Mouse (Mus musculus): ENCODE results near the gene Ppp1r12b. TPM values are rescaled to one million over a fixed set of nuclear protein-coding genes. Genes with fewer than 3 reads are reported as not detected.

The Ppp1r12b gene
- polyA plus RNA-seq, 1 experiment from 2014 or later, result 7.6 TPM

DNA sequence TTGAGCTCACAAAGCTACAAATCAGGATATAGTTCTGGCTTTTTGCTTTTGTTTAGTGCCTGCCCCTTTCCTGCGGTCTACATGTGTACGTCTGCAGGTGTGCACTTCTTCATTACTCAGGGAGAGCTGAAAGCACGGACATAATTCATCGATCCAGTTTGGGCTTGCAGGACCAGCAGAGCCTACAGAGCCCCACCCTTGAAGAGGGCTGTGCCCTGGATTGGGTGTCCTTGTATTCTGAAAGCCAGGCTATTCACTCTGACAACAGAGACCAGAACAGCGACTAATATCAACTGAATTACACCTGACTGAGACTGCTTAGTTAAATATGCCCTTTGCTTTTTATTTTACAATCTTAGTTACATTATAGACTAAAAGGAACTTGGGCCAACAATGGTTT is 222.1 kb downstream of the Ppp1r12b start:
- WGBS, result 87% methylated on average over 5 of the region's 5 CpGs
- Histone ChIP-seq H3K27me3 (ENCODE audit: control insufficient read depth, insufficient read depth, low read length) (no peaks in the 10 kb centered on the region), H3K4me1 (ENCODE audit: control insufficient read depth, insufficient read depth, low read length) (peaks cover 7% of the 10 kb centered on the region; the same call in 1 of the 2 replicates), H3K36me3 (ENCODE audit: control insufficient read depth, insufficient read depth, low read length) (no peaks in the 10 kb centered on the region), H3K9ac (ENCODE audit: low read depth, low read length) (no peak overlapping the region), H3K4me3 (ENCODE audit: low read length) (no peak overlapping the region), H3K27ac (ENCODE audit: low read depth, low read length) (no peak overlapping the region), H3K4me2 (replicated peaks; ENCODE audit: low read depth, low read length) (no peak overlapping the region), H3K9me3 (ENCODE audit: control insufficient read depth, low read length) (no peaks in the 10 kb centered on the region)
- no peak for ATAC-seq (ENCODE audit: low FRiP score, low TSS enrichment)

GRCm38 (mm10) chr1:134727256-134727655 is 228.5 kb downstream of the Ppp1r12b start:
- whole genome bisulfite sequencing, result 52% methylated on average over 8 of the region's 8 CpGs

DNA sequence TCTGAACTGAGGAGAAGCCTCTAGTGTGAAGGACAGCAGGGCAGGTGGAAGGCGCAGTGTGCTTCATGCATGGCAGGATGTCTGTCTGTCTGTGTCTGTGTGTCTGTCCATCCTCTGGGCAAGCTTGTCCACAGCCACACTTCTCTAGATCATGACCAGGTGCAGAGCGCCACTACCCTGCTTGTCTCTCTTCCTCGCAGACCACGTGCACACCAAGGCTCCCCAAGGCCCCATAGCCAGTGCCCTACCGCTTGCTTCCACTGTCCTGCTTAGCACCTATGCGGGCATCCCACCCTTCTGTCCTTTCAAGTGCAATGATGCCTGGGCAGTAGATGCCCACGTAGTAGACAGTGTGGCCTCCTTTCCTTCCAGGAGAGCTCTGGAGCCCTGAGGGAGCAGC is 229.3 kb downstream of the Ppp1r12b start:
- H3K9me3 ChIP-seq (ENCODE audit: control insufficient read depth, low read length), result no peaks in the 10 kb centered on the region
- H3K4me3 ChIP-seq (ENCODE audit: low read length), result no peak overlapping the region
- no peak overlapping the region for H3K9ac ChIP-seq (ENCODE audit: low read depth, low read length)
- H3K36me3 ChIP-seq (ENCODE audit: control insufficient read depth, insufficient read depth, low read length), result no peaks in the 10 kb centered on the region
- H3K27me3 ChIP-seq (ENCODE audit: control insufficient read depth, insufficient read depth, low read length), result no peaks in the 10 kb centered on the region
- H3K27ac ChIP-seq (ENCODE audit: low read depth, low read length), result no peak overlapping the region
- ATAC-seq (ENCODE audit: low FRiP score, low TSS enrichment), result no peak
- WGBS, result 90% methylated on average over 7 of the region's 7 CpGs
- peaks cover 12% of the 10 kb centered on the region for H3K4me1 ChIP-seq (ENCODE audit: control insufficient read depth, insufficient read depth, low read length)
- no peak overlapping the region for H3K4me2 ChIP-seq (replicated peaks; ENCODE audit: low read depth, low read length)

More at GRCm38 (mm10) chr1:134727256-134727655, 228.5 kb downstream of the Ppp1r12b start:
- peak; percentile 19; the same call in 1 of the 2 replicates for ATAC-seq (ENCODE audit: low FRiP score, low TSS enrichment)
- H3K4me2 ChIP-seq (replicated peaks; ENCODE audit: low read depth, low read length), result no peak overlapping the region
- no peaks in the 10 kb centered on the region for H3K27me3 ChIP-seq (ENCODE audit: control insufficient read depth, insufficient read depth, low read length)
- no peaks in the 10 kb centered on the region for H3K36me3 ChIP-seq (ENCODE audit: control insufficient read depth, insufficient read depth, low read length)
- H3K4me1 ChIP-seq (ENCODE audit: control insufficient read depth, insufficient read depth, low read length), result peaks cover 12% of the 10 kb centered on the region
- no peak overlapping the region for H3K27ac ChIP-seq (ENCODE audit: low read depth, low read length)
- no peak overlapping the region for H3K4me3 ChIP-seq (ENCODE audit: low read length)
- no peaks in the 10 kb centered on the region for H3K9me3 ChIP-seq (ENCODE audit: control insufficient read depth, low read length)
- H3K9ac ChIP-seq (ENCODE audit: low read depth, low read length), result no peak overlapping the region

GRCm38 (mm10) chr1:134725276-134725675 is 230.5 kb downstream of the Ppp1r12b start:
- ATAC-seq (ENCODE audit: low FRiP score, low TSS enrichment), result no peak
- H3K27ac ChIP-seq (ENCODE audit: low read depth, low read length), result no peak overlapping the region
- H3K9ac ChIP-seq (ENCODE audit: low read depth, low read length), result no peak overlapping the region
- H3K4me2 ChIP-seq (replicated peaks; ENCODE audit: low read depth, low read length), result no peak overlapping the region
- H3K4me1 ChIP-seq (ENCODE audit: control insufficient read depth, insufficient read depth, low read length), result peaks cover 12% of the 10 kb centered on the region
- no peaks in the 10 kb centered on the region for H3K36me3 ChIP-seq (ENCODE audit: control insufficient read depth, insufficient read depth, low read length)
- no peak overlapping the region for H3K4me3 ChIP-seq (ENCODE audit: low read length)
- H3K9me3 ChIP-seq (ENCODE audit: control insufficient read depth, low read length), result no peaks in the 10 kb centered on the region
- no peaks in the 10 kb centered on the region for H3K27me3 ChIP-seq (ENCODE audit: control insufficient read depth, insufficient read depth, low read length)
- 56% methylated on average over 5 of the region's 5 CpGs for WGBS

DNA sequence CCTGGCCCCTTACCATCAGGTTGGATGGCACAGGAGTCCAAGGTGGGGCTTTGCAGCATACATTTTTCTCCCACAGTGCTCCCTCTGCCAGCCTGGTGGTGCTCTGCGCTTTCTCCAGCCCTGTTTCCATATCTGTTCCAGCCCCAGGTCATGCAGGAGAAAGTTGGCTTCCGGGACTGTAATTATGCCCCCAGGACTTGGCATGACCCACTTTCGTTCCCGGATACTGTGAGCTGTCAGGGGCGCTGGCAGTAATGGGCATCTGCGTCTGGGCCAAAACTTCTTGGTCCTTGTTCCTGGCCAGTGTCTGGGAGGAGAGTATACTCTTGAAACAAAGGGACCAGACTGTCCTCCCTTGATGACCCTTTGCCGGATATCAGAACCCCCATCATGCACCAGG is 232.9 kb downstream of the Ppp1r12b start:
- Histone ChIP-seq H3K27me3 (ENCODE audit: control insufficient read depth, insufficient read depth, low read length) (no peaks in the 10 kb centered on the region), H3K36me3 (ENCODE audit: control insufficient read depth, insufficient read depth, low read length) (no peaks in the 10 kb centered on the region), H3K4me2 (replicated peaks; ENCODE audit: low read depth, low read length) (no peak overlapping the region), H3K9ac (ENCODE audit: low read depth, low read length) (no peak overlapping the region), H3K27ac (ENCODE audit: low read depth, low read length) (no peak overlapping the region), H3K4me1 (ENCODE audit: control insufficient read depth, insufficient read depth, low read length) (no peaks in the 10 kb centered on the region; the same call in 1 of the 2 replicates), H3K4me3 (ENCODE audit: low read length) (no peak overlapping the region), H3K9me3 (ENCODE audit: control insufficient read depth, low read length) (no peaks in the 10 kb centered on the region)
- no peak for ATAC-seq (ENCODE audit: low FRiP score, low TSS enrichment)
- 89% methylated on average over 7 of the region's 7 CpGs for WGBS

GRCm38 (mm10) chr1:134721486-134721885 is 234.3 kb downstream of the Ppp1r12b start:
- Histone ChIP-seq H3K4me2 (replicated peaks; ENCODE audit: low read depth, low read length) (no peak overlapping the region), H3K27me3 (ENCODE audit: control insufficient read depth, insufficient read depth, low read length) (no peaks in the 10 kb centered on the region), H3K36me3 (ENCODE audit: control insufficient read depth, insufficient read depth, low read length) (no peaks in the 10 kb centered on the region), H3K9ac (ENCODE audit: low read depth, low read length) (no peak overlapping the region), H3K27ac (ENCODE audit: low read depth, low read length) (no peak overlapping the region), H3K4me3 (ENCODE audit: low read length) (no peak overlapping the region), H3K9me3 (ENCODE audit: control insufficient read depth, low read length) (no peaks in the 10 kb centered on the region), H3K4me1 (ENCODE audit: control insufficient read depth, insufficient read depth, low read length) (no peaks in the 10 kb centered on the region)
- 82% methylated on average over 5 of the region's 5 CpGs for WGBS
- no peak for ATAC-seq (ENCODE audit: low FRiP score, low TSS enrichment)

GRCm38 (mm10) chr1:134719718-134720304 is 235.9 kb downstream of the Ppp1r12b start:
- Histone ChIP-seq H3K9me3 (ENCODE audit: control insufficient read depth, low read length) (no peaks in the 10 kb centered on the region), H3K27me3 (ENCODE audit: control insufficient read depth, insufficient read depth, low read length) (no peaks in the 10 kb centered on the region), H3K9ac (ENCODE audit: low read depth, low read length) (no peak overlapping the region), H3K4me2 (replicated peaks; ENCODE audit: low read depth, low read length) (no peak overlapping the region), H3K4me1 (ENCODE audit: control insufficient read depth, insufficient read depth, low read length) (no peaks in the 10 kb centered on the region; the same call in 1 of the 2 replicates), H3K36me3 (ENCODE audit: control insufficient read depth, insufficient read depth, low read length) (no peaks in the 10 kb centered on the region), H3K27ac (ENCODE audit: low read depth, low read length) (no peak overlapping the region), H3K4me3 (ENCODE audit: low read length) (no peak overlapping the region)
- peak; percentile 33; the same call in 1 of the 2 replicates for ATAC-seq (ENCODE audit: low FRiP score, low TSS enrichment)
- 46% methylated on average over 12 of the region's 12 CpGs for WGBS

- Histone ChIP-seq H3K4me3 (ENCODE audit: low read length) (no peak overlapping the region), H3K36me3 (ENCODE audit: control insufficient read depth, insufficient read depth, low read length) (no peaks in the 10 kb centered on the region), H3K4me2 (replicated peaks; ENCODE audit: low read depth, low read length) (no peak overlapping the region), H3K9ac (ENCODE audit: low read depth, low read length) (no peak overlapping the region), H3K4me1 (ENCODE audit: control insufficient read depth, insufficient read depth, low read length) (peaks cover 7% of the 10 kb centered on the region; the same call in 1 of the 2 replicates), H3K27me3 (ENCODE audit: control insufficient read depth, insufficient read depth, low read length) (no peaks in the 10 kb centered on the region), H3K27ac (ENCODE audit: low read depth, low read length) (no peak overlapping the region), H3K9me3 (ENCODE audit: control insufficient read depth, low read length) (no peaks in the 10 kb centered on the region)
- ATAC-seq (ENCODE audit: low FRiP score, low TSS enrichment), result no peak
- WGBS, result 56% methylated on average over 5 of the region's 5 CpGs
Observed at GRCm38 (mm10) chr1:134715092-134715491, 240.7 kb downstream of the Ppp1r12b start.

GRCm38 (mm10) chr1:134714166-134714565 is 241.6 kb downstream of the Ppp1r12b start:
- H3K36me3 ChIP-seq (ENCODE audit: control insufficient read depth, insufficient read depth, low read length), result no peaks in the 10 kb centered on the region
- peaks cover 5% of the 10 kb centered on the region; the same call in 1 of the 2 replicates for H3K27me3 ChIP-seq (ENCODE audit: control insufficient read depth, insufficient read depth, low read length)
- H3K4me1 ChIP-seq (ENCODE audit: control insufficient read depth, insufficient read depth, low read length), result peaks cover 12% of the 10 kb centered on the region; the same call in 1 of the 2 replicates
- no peaks in the 10 kb centered on the region for H3K9me3 ChIP-seq (ENCODE audit: control insufficient read depth, low read length)
- ATAC-seq (ENCODE audit: low FRiP score, low TSS enrichment), result no peak
- 72% methylated on average over 8 of the region's 8 CpGs for WGBS
- no peak overlapping the region for H3K4me3 ChIP-seq (ENCODE audit: low read length)
- H3K4me2 ChIP-seq (replicated peaks; ENCODE audit: low read depth, low read length), result no peak overlapping the region
- H3K9ac ChIP-seq (ENCODE audit: low read depth, low read length), result no peak overlapping the region
- H3K27ac ChIP-seq (ENCODE audit: low read depth, low read length), result no peak overlapping the region
